Mouse (Mus musculus) cerebral cortex, adult 2 months (tissue): ENCODE results near the gene Tmc7.

ENCODE experiments used
- WGBS: fragments of 180-500 bp; shearing (Covaris S2); methylation state at CpG from one replicate; pipeline ENCODE4 v1.1.7; 2018; 5-methylcytosine and 5-hydroxymethylcytosine counted together

Tmc7 gene

GRCm38 (mm10) chr7:118584257-118584907 is at the start of gene Tmc7:
Gene Tmc7, minus strand, starts transcription at chr7:118584736.
- under 1% methylated on average over 51 of the region's 51 CpGs for WGBS

- WGBS = 90% methylated on average over 7 of the region's 7 CpGs
Observed at GRCm38 (mm10) chr7:118633951-118634350, 49.4 kb upstream of the Tmc7 start.

GRCm38 (mm10) chr7:118633094-118633493 is 48.6 kb upstream of the Tmc7 start:
- 89% methylated on average over 9 of the region's 9 CpGs for WGBS

GRCm38 (mm10) chr7:118627550-118628298 is 43.2 kb upstream of the Tmc7 start:
- 86% methylated on average over 13 of the region's 13 CpGs for WGBS

- WGBS = 83% methylated on average over 6 of the region's 6 CpGs
Observed at GRCm38 (mm10) chr7:118621094-118621493, 36.6 kb upstream of the Tmc7 start.

DNA sequence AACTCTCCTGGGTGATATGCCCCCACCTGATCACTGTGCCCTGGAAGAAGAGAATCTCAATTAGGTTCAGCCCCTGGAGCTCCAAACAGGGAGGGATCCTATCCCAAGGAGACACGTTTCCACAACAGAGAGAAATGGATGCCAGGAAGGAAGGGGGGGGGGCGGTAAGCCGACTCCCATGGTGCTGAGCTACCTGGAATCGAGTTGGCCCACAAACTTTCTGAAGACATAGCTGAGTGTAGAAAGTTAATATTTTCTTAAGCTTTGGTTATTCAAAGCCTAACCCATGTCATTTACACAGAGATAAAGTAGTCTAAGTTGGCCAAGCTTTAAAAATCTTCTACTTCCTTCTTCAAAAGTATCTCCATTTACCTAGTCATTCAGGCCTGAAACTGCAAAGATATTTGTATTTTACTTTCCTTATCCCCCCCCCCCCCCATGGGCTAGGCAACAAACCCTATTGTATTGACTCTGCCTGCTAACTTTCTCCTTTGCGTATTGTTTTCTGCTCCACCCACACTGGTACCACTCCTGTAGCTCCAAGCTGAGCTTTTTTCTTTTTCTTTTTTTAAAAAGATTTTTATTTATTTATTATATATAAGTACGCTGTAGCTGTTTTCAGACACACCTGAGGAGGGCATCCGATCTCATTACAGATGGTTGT is 35.8 kb upstream of the Tmc7 start:
- 96% methylated on average over 7 of the region's 7 CpGs for WGBS

DNA sequence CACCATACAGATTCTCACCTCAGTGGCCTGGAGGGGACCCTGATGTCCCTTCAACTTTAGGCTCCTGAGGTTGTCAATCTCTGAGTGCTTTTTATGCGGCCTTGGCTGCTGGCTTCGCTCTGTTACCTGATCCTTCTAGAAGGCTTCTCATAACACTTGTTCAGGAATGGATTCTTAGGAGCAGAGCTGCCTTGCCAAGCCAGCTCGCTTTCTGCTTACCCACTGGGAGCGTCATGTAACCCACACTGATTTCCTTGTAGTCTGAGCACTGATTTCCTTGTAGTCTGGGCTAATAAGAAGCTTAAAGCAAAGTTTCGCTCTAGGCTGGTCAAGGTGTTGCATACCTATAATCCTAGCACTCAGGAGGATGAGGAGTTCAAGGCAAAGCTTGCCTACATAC is 33.6 kb upstream of the Tmc7 start:
- 96% methylated on average over 5 of the region's 5 CpGs for WGBS

GRCm38 (mm10) chr7:118614076-118614475 is 29.5 kb upstream of the Tmc7 start:
- WGBS = 60% methylated on average over 13 of the region's 13 CpGs

DNA sequence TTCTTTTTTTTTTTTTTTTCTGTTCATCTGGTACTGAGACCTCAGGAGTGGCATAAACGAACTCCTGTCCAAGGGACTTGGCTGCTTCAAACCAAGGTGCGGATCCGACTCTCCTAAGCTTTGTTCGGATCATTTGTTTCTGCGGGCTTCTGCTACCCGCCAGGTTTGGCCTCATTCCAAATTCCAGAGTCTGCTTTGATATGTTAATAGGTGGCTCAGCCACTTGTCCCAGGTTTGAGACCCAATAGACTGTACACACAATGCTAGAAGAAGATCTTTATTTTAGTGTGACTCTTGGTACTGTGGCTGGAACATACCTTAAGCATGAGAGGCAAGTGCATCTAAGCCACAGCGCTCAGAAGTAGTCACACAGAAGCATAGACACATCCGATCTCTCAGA is 27.4 kb upstream of the Tmc7 start:
- WGBS = 41% methylated on average over 8 of the region's 8 CpGs

- 90% methylated on average over 4 of the region's 4 CpGs for WGBS
Observed at GRCm38 (mm10) chr7:118611185-118611749, 26.7 kb upstream of the Tmc7 start.

- 80% methylated on average over 13 of the region's 13 CpGs for WGBS
Observed at GRCm38 (mm10) chr7:118610721-118611120, 26.2 kb upstream of the Tmc7 start.

GRCm38 (mm10) chr7:118609815-118610214 is 25.3 kb upstream of the Tmc7 start:
- 82% methylated on average over 7 of the region's 7 CpGs for WGBS

GRCm38 (mm10) chr7:118604842-118605241 is 20.3 kb upstream of the Tmc7 start:
- 48% methylated on average over 8 of the region's 8 CpGs for WGBS

GRCm38 (mm10) chr7:118599954-118600631 is 15.6 kb upstream of the Tmc7 start:
- WGBS = 60% methylated on average over 12 of the region's 12 CpGs

- WGBS = 35% methylated on average over 23 of the region's 23 CpGs
Observed at GRCm38 (mm10) chr7:118597201-118597600, 12.7 kb upstream of the Tmc7 start, which contains the start of gene Tmc5. Gene Tmc5, plus strand, starts transcription at chr7:118597297.

GRCm38 (mm10) chr7:118596271-118596670 is 11.7 kb upstream of the Tmc7 start:
- 88% methylated on average over 11 of the region's 11 CpGs for WGBS

DNA sequence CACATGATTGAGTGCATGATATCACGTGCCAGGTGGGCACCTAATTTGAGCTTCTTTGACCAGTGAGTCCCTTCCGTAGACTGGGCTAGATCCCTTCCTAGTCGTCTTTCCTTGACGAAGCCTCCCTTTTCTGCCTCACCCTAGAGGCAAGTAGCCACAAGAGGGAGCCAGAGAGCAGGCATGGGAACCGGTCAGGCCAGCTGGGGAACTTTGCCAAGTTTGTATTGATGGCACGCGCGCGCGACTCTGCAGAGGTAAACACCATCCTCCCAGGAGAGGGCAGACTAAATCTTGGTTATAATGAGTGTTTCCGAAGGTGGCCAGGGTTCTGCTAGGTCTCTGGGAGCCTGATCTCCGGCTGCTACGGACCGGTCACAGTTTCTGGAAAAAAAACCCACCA is 10.7 kb upstream of the Tmc7 start:
- WGBS = 7% methylated on average over 14 of the region's 14 CpGs

DNA sequence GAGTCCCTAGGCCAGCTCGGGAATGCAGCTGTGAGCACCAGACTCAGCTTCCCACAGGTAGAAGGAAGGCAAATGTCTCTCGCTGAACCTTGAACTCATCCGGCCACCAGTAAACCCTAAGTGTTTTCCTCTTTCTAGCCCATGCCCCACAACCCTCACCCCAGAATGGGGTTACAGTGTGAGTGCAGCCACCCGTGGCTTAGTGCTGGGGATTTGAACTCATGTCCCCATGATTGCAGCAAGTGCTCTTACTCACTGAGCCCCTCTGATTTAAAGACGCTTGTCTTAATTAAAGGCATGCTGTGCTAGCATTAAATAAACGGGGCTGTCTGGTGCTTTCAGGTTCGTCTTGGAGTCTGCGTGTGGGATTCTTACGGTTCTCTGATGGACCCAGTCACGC is 10.1 kb upstream of the Tmc7 start:
- WGBS = 42% methylated on average over 10 of the region's 10 CpGs

GRCm38 (mm10) chr7:118593567-118594407 is 9.3 kb upstream of the Tmc7 start:
- WGBS = 18% methylated on average over 9 of the region's 9 CpGs

- 32% methylated on average over 6 of the region's 6 CpGs for WGBS
Observed at GRCm38 (mm10) chr7:118592146-118592545, 7.6 kb upstream of the Tmc7 start.
